Mouse (Mus musculus): ENCODE data around the gene Pdhb.

DNA sequence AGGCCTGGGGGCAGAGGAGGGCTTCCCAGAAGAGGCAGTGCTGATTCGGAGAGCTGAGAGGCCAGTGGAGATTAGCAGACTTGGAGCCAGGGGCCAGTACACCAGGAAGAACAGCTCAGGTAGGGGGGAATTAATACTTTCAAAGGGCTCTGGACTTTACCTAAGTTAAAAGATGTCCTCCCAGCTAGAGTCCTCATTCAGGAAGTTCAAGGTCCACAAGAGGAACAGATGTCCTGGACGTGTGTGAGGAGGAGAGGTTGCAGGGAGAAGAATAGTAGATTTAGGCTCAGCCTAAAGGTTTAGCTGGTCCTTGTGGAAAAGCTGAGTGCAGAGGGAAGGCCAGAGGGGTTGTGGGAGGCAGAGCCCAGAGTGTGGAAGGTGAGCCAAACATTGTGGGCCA, 38.6 kb downstream of the Pdhb start:
- TF ChIP-seq CTCF (IDR thresholded peaks at IDR 0.05; ENCODE audit: low read depth, low read length) (no peak), GATA1 (IDR thresholded peaks at IDR 0.05; ENCODE audit: borderline replicate concordance, low read length) (no peak), TAL1 (conservative IDR thresholded peaks at IDR 0.05; ENCODE audit: low read depth, low read length) (no peak), GATA2 (IDR thresholded peaks at IDR 0.05; ENCODE audit: borderline replicate concordance, low read depth, low read length) (no peak), POLR2AphosphoS5 (IDR thresholded peaks at IDR 0.05; ENCODE audit: insufficient replicate concordance, low read depth, low read length) (no peak)

Data from G1E (cell line).